Mouse (Mus musculus): ENCODE measurements around the gene Ank2.
"Not testable (repeated sequence)": the region's sequence is repeated elsewhere in the genome, so short reads cannot be mapped to it uniquely, and the experiment has no call there.

The Ank2 gene

DNA sequence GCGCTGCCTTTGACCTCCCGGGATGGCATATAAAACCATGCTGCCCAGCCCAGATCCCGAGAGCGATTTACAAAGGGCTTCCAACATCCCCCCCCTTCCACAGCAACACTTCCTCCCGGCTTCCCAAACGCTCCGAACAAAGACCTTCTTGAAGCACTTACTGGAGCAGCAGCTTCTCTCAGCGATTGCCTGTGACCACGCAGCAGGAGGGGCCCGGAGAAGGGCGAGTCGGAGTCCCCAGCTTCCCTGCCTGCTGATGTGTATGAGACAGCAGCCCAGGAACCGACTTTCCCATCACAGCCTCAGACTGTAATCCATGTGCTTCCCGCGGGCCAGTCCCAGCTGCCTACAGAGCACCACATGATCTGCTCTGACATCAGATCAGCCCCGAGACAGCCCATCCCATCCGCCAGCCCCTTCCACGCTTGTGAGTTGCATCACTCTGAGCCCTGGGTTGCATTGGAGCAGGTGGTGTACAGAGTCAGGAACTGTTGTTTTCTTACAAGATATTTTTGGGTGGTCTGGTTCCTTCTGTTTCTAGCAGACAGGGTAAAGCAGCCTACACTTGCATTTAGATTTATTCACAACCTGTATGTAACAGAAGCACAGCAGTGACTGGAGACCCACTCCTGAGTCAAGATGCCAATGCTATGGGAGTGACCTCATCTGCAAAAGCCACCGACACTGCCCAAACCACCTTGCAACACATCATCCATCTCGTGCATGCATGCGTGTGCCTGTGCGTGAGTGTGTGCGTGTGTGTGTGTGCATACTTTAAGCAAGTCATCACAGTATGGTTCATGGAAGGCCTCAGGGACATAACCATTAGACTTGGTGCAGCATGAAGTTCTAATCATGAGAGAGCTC is 90.2 kb downstream of the Ank2 start:
- DNase-seq = no peak

- no peak for DNase-seq
These were observed 91.1 kb downstream of the Ank2 start for GRCm38 (mm10) chr3:127407868-127408574.

- DNase-seq = no peak
These were observed 92.3 kb downstream of the Ank2 start for GRCm38 (mm10) chr3:127406883-127407282.

DNA sequence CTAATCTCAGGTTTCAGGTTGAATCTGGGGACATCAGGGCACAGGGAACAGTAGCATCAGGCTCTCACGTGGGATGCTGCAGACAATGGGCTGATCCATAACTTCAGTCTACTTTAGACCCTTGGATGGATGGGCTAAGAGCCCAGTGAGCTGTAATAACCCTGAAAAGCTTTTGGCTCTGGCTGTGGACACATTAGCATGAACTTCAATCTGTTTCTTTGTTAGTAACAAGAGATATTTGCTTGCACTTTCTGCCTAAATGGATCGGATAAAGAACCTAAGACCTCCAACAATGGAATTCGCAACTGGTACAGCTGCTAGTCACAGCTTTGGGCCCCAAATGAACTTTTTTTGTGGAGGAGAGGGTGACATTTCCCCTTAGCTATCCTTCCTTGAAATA is 94.8 kb downstream of the Ank2 start:
- DNase-seq = no peak

DNA sequence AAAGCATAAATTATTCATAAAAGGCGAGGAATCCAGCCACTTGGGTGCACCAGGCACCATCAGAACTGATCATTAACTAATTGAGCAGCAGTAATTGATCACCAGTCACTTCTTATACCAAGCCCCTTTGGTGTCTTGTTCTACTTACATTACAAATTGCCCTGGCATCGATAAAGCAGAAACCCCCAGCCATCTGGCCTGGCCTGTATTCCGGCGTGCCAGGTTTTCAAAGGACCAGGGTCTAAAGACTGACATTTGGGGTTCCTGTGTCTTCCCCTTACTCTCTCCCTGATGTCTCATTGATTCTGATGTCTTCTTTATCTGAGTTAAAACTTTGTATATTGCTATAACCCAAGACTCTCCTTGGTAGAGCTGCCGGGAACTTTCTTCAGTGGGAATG is 98.2 kb downstream of the Ank2 start:
- no peak for DNase-seq

GRCm38 (mm10) chr3:127400468-127400867 is 98.7 kb downstream of the Ank2 start:
- not testable (repeated sequence) for DNase-seq

GRCm38 (mm10) chr3:127397774-127398173 is 101.4 kb downstream of the Ank2 start:
- no peak for DNase-seq

DNA sequence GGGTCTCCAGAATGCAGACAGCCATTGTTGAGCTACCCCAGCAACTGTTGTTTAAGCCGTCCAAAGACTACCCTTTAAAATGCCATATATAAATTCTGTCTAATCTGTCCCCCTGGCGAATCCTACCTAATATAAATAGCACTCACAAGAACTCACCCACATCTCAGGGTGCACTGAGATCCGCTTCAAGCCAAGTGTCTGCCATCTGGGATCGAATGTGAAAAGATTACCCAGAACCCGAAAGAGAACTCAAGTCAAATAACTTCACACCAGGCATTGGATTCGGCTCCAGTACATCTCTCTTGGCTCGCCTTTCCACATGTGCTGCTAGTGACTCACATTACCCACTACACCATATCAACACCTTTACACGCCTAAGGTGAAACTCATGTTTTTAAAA is 103.9 kb downstream of the Ank2 start:
- DNase-seq = no peak

DNA sequence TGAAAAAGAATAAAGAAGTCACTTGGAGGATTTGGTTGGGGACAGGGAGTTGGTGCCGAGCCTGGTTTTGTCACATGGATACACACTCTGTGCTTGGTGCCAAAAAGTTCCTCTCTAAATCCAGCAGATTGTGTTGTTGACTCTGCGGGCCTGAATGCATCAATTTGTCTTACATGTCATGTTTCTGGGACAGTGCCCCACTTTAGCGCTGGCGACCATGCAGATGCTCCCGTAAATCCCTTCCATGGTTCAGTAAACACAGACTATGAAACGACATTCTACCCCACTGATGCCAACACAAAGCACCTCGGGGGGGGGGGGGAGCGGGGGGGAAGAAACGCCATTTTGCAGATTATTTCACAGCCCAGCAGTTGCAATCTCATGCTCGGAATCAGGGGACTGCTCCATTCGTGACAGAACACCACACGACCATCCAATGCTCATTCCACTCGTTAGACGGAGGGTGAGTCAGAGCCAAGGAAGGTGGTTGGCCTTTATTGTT is 112.1 kb downstream of the Ank2 start:
- no peak for DNase-seq

- no peak for DNase-seq
These were observed 115.9 kb downstream of the Ank2 start for GRCm38 (mm10) chr3:127383231-127383630.

GRCm38 (mm10) chr3:127376901-127377460 is 122.2 kb downstream of the Ank2 start:
- DNase-seq = no peak

- DNase-seq = no peak
These were observed 123.0 kb downstream of the Ank2 start for GRCm38 (mm10) chr3:127375956-127376660.

- DNase-seq = no peak
These were observed 124.9 kb downstream of the Ank2 start for GRCm38 (mm10) chr3:127374190-127374710.

GRCm38 (mm10) chr3:127371774-127372173 is 127.4 kb downstream of the Ank2 start:
- DNase-seq = no peak

GRCm38 (mm10) chr3:127369529-127369928 is 129.6 kb downstream of the Ank2 start:
- no peak for DNase-seq

DNA sequence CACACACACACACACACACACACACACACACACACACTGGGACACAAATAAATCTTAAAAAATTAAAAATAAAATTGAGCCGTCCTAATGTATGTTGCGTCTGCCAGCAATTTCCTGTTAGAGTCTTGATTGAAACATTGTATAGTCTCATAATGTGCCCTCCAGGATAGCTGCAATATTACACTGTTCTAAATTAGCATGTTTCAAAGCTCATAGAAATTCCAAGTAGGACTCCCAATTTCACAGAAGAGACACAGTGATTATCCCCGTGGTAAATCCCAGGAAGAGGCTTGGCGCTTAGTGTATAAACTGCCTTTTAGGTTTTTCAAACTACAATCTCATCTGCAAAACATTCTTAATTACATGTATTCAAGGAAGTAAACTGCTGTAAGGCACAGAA is 131.7 kb downstream of the Ank2 start:
- DNase-seq = no peak

- no peak for DNase-seq
These were observed 135.6 kb downstream of the Ank2 start for GRCm38 (mm10) chr3:127363512-127363911.

DNA sequence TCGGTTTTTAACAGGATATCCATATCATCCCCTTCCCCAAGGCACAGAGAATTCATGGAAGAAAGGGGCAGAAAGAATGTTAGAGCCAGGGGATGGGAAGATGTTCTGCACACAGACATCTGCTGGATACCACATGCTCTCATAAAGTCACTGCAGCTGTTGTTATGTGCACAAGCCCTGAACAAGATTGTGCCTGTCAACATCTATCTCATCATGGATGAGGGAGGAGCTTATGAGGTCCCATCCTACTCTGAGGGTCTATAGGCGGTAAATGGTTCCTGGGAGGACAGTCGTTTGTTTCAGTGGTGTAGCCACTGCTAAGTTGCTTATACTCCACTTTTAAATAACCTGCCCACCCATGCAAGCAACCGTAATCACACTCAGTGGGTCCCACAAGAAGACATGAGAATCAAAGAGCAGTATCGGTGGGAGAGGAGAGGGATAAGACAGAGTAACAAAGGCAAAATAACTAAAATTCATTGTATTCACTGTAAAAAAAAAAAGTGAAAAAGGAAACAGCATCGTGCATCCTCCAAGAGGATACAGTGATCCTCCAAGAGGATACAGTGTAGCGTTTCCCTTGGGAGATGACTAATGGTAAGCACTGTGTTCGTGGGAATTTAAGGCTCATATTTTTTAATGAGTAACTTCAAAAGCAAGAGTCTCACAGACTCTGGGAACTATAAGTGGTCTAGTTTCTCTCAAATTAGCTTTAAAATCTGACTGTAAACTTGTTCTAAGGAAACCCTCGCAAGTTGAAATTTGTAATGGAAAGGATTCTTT is 136.3 kb downstream of the Ank2 start:
- no peak for DNase-seq

DNA sequence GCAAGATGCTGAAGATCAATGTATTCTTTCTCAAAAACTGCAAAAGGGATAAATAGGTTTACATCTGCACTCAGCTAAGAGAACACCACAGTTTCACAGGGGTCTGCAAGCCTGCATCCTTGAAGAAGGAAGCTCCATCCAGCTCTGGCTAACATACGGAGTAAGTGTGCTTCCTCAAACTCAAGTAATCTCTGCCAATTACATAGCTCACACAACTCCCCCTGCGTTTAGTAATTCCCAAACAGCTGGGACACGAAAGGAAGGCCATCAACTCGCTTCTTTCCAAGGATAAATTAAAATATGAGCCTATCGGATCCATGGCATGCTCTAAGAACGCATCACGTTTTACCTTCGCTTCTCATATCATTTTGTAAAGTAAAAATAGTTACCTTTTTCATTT is 137.3 kb downstream of the Ank2 start:
- DNase-seq = no peak

DNA sequence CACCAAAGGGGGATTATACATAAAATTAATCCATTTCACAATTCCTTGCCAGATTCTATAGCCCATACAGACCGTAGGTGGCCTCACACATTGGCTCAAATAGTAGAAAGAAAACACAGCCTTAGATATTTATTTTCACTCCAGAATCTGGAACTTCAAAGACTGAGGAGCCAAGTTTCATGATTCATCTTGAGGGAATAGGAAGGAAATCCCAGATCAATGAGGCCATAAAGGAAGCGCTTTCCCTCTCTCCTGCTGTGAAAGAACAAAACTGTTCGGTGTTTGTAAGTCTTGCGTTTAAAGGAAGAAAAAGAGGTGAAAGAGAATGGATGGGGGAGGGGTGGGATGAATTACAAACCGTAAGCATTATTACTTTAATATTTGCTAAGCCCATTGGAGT is 137.8 kb downstream of the Ank2 start:
- no peak for DNase-seq

DNA sequence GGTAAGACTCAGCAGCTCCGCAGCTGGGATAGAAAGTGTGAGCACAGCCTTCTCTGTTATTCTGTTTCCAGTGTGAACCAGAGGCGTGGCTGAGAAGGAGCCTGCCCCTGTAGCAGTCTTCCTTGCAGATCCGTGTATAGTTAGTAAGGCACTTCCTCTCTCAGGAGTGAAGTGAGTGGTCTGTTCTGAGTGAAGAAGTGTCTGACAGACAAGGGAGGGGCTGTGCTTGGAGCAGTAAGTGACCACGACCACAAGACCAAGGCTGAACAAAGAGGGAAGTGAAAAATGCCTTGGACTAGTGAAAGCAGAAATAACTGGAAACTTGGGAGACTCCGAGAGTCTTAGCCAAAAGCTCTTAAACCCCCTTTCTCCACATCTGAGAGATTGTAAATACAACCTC is 143.9 kb downstream of the Ank2 start:
- no peak for DNase-seq
